Mouse (Mus musculus) layer of hippocampus, adult 8-10 months (tissue): ENCODE results near the gene Fam167b. TPM values are rescaled to one million over a fixed set of nuclear protein-coding genes. Genes with fewer than 3 reads are reported as not detected.
A peak's percentile ranks its signal among the peaks of the same experiment; 100 is the strongest.

Source experiments
- DNase-seq, 2 experiments: peaks; one replicate each; pipeline ENCODE4 v3.0.0; 2022; ENCODE audit warnings: low spot score in 2 of 2
- total RNA-seq, 4 experiments: library from RNA; stranded (reverse); gene quantifications; 2 replicates each; pipeline ENCODE4 v1.2.4; 2022

Fam167b gene
- total RNA-seq, 4 experiments from 2014 or later = 0.70 to 2.4 (median 2.3) TPM; not detected in 1

GRCm38 (mm10) chr4:129608426-129609025 lies 30.2 kb upstream of the Fam167b start:
- DNase-seq = peak; percentile 80 to 81

GRCm38 (mm10) chr4:129600233-129601158 lies 22.1 kb upstream of the Fam167b start, which contains the start of the genes Eif3i and Tmem234:
Gene Eif3i (minus strand): TSS chr4:129600648.
Gene Tmem234 (plus strand): TSS chr4:129600668.
- DNase-seq = peak; percentile 64 to 77

- no peak for DNase-seq
These were observed 10.5 kb upstream of the Fam167b start for GRCm38 (mm10) chr4:129588865-129589264.

- no peak for DNase-seq
These were observed 8.6 kb upstream of the Fam167b start for GRCm38 (mm10) chr4:129586943-129587342.

- no peak for DNase-seq
These were observed 7.4 kb upstream of the Fam167b start for GRCm38 (mm10) chr4:129585773-129586172.

GRCm38 (mm10) chr4:129584884-129585608 lies 6.7 kb upstream of the Fam167b start:
- DNase-seq = peak; percentile 73 to 85

GRCm38 (mm10) chr4:129584370-129584769 lies 6.0 kb upstream of the Fam167b start:
- no peak for DNase-seq

GRCm38 (mm10) chr4:129582251-129582650 lies 3.9 kb upstream of the Fam167b start:
- DNase-seq = no peak

GRCm38 (mm10) chr4:129580347-129580746 lies 2.0 kb upstream of the Fam167b start:
- DNase-seq = no peak

GRCm38 (mm10) chr4:129577688-129578087 lies 661 bp downstream of the Fam167b start:
- DNase-seq = no peak

GRCm38 (mm10) chr4:129576863-129577491 lies 1.4 kb downstream of the Fam167b start:
- peak in 1 of 2 experiments; percentile 50 for DNase-seq

GRCm38 (mm10) chr4:129575171-129575844 lies 3.0 kb downstream of the Fam167b start:
- DNase-seq = no peak

- no peak for DNase-seq
These were observed 4.9 kb downstream of the Fam167b start, which contains the start of gene Lck for GRCm38 (mm10) chr4:129573430-129573829. Gene Lck (minus strand): TSS chr4:129573641.

GRCm38 (mm10) chr4:129573093-129573370 lies 5.3 kb downstream of the Fam167b start:
- no peak for DNase-seq

GRCm38 (mm10) chr4:129572236-129573092 lies 5.9 kb downstream of the Fam167b start:
- no peak for DNase-seq

GRCm38 (mm10) chr4:129571551-129572084 lies 6.7 kb downstream of the Fam167b start:
- DNase-seq = no peak

- DNase-seq = no peak
These were observed 8.3 kb downstream of the Fam167b start for GRCm38 (mm10) chr4:129570028-129570427.

- DNase-seq = no peak
These were observed 10.0 kb downstream of the Fam167b start for GRCm38 (mm10) chr4:129568366-129568765.

GRCm38 (mm10) chr4:129565139-129565538 lies 13.2 kb downstream of the Fam167b start:
- DNase-seq = no peak

GRCm38 (mm10) chr4:129563718-129564117 lies 14.6 kb downstream of the Fam167b start:
- DNase-seq = no peak
